11 mouse cellular contexts compared by ENCODE assay signal in the genomic region with DNA sequence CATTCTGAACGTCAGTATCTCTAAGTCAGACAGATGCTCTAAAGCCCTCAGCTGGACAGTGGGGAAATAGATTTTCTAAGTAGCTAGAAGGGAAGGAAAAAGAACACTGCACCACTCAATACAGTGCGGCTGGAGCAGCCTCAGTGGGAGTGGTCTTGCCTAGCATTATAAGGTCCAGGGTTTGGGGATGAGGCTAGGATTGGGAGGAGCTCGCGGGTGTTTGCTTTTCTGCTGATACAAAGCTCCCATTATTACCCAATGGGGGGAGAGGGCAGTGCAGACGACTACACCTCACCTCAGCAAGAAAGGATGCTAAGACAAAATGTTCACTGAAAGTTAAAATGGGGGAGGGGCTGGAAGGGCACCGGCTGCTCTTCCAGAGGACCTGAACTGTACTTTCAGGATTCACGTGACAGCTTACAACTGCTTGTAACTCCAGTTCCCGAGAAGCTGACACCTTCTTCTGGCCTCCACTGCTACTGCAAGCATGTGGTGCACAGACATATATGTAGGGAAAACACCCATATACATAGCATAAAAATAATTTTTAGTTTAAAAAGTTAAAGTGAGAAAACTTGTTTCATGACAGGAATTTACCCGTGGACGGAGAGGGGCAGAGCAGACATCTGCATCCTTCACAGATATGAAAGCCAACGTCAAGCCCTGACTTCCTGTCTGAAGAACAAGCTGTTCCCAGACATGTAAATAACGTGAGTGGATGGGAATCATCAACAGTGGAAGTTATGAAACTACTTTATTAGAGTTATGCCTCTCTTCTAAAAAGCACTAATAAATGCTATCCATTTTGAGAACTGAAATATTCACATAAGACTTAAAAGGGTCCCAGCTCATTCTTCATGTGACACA. TPM values are rescaled to one million over a fixed set of nuclear protein-coding genes. Genes with fewer than 3 reads are reported as not detected.
A peak's percentile ranks its signal among the peaks of the same experiment; 100 is the strongest.
DNase-seq lines count a peak whose midpoint lies in the region; ATAC-seq and TF ChIP-seq lines count a peak whose summit lies in the region.
"Had no signal": no experiment of that assay in that cellular context is flagged by ENCODE, and none has a peak within 500 bp of the region (broad histone marks: within the 10 kb centered on the region; RNA-seq: fewer than 3 reads in every experiment).

No protein-coding gene starts in this region.

- ATAC-seq in hindbrain, embryonic 13.5 days (ENCODE audit: low FRiP score), result no peak
- ATAC-seq in hindbrain, embryonic 16.5 days, result no peak
- peak; percentile 68 for ATAC-seq in lung, embryonic 16.5 days (ENCODE audit: low read depth)

- H3K27me3 ChIP-seq in hindbrain, embryonic 13.5 days, result no peaks in the 10 kb centered on the region
- no peaks in the 10 kb centered on the region for H3K27me3 ChIP-seq in hindbrain, embryonic 16.5 days (replicated peaks; ENCODE audit: control insufficient read depth, insufficient read depth, low read length)
- no peaks in the 10 kb centered on the region for H3K27me3 ChIP-seq in lung, embryonic 16.5 days (ENCODE audit: control insufficient read depth, insufficient read depth, low read depth, low read length)
- H3K27me3 ChIP-seq: hindbrain, embryonic 12.5 days had no signal

- no peak overlapping the region for H3K4me2 ChIP-seq in hindbrain, embryonic 13.5 days
- no peak overlapping the region for H3K4me2 ChIP-seq in hindbrain, embryonic 16.5 days (ENCODE audit: low read length)
- 0 out of 2 replicates have a peak overlapping the region, but pooled peaks have one; percentile 1 for H3K4me2 ChIP-seq in lung, embryonic 16.5 days (ENCODE audit: low read depth, low read length)
- H3K4me2 ChIP-seq: hindbrain, embryonic 12.5 days had no signal

- 58% methylated on average over 12 of the region's 12 CpGs for WGBS in hindbrain, embryonic 13.5 days
- 56% methylated on average over 12 of the region's 12 CpGs for WGBS in hindbrain, embryonic 16.5 days
- 9% methylated on average over 12 of the region's 12 CpGs for WGBS in lung, embryonic 16.5 days

- no peak overlapping the region for H3K9ac ChIP-seq in hindbrain, embryonic 13.5 days
- no peak overlapping the region for H3K9ac ChIP-seq in hindbrain, embryonic 16.5 days (ENCODE audit: low read depth, low read length)
- H3K9ac ChIP-seq in lung, embryonic 16.5 days (ENCODE audit: low read length), result no peak overlapping the region
- H3K9ac ChIP-seq: hindbrain, embryonic 12.5 days had no signal

- no peak for TF ChIP-seq POLR2A in cortical plate, adult 2 months (IDR thresholded peaks at IDR 0.05; ENCODE audit: extremely low read depth, insufficient read depth, low read length)

- DNase-seq in heart, postnatal 14 days, result peak; percentile 49 to 53
- no peak for DNase-seq in embryo, embryonic 11 days
- no peak for DNase-seq in layer of hippocampus, postnatal 25 days (ENCODE audit: extremely low spot score in 1 of 2, low spot score in 1 of 2)
- no peak for DNase-seq in layer of hippocampus, adult 8-10 months (ENCODE audit: low spot score in 2 of 2)

- no peak overlapping the region for H3K4me3 ChIP-seq in hindbrain, embryonic 13.5 days
- H3K4me3 ChIP-seq in hindbrain, embryonic 16.5 days (ENCODE audit: low read length), result no peak overlapping the region
- H3K4me3 ChIP-seq in cortical plate, adult 2 months (ENCODE audit: insufficient read depth, low read length), result no peak overlapping the region
- H3K4me3 ChIP-seq in lung, embryonic 16.5 days (ENCODE audit: low read length), result no peak overlapping the region
- H3K4me3 ChIP-seq: hindbrain, embryonic 12.5 days had no signal

- 0 out of 2 replicates have a peak, but pooled peaks cover 3% of the 10 kb centered on the region for H3K4me1 ChIP-seq in hindbrain, embryonic 13.5 days (replicated peaks)
- H3K4me1 ChIP-seq in hindbrain, embryonic 16.5 days (ENCODE audit: control insufficient read depth, insufficient read depth, low read depth, low read length), result 0 out of 2 replicates have a peak, but pooled peaks cover 2% of the 10 kb centered on the region
- peaks cover 7% of the 10 kb centered on the region for H3K4me1 ChIP-seq in cortical plate, adult 2 months (ENCODE audit: control insufficient read depth, insufficient read depth, low read length)
- H3K4me1 ChIP-seq in lung, embryonic 16.5 days (replicated peaks; ENCODE audit: control insufficient read depth, insufficient read depth, low read length), result peaks cover 49% of the 10 kb centered on the region

- TF ChIP-seq CTCF in cortical plate, adult 2 months (IDR thresholded peaks at IDR 0.05; ENCODE audit: extremely low read depth, insufficient read depth, low read length), result no peak

- H3K9me3 ChIP-seq in hindbrain, embryonic 13.5 days, result no peaks in the 10 kb centered on the region
- no peaks in the 10 kb centered on the region for H3K9me3 ChIP-seq in hindbrain, embryonic 16.5 days (ENCODE audit: control insufficient read depth, low read length)
- H3K9me3 ChIP-seq in lung, embryonic 16.5 days (ENCODE audit: control insufficient read depth, low read length), result no peaks in the 10 kb centered on the region
- H3K9me3 ChIP-seq: hindbrain, embryonic 12.5 days had no signal

- peak overlapping the region; percentile 18; the same call in 1 of the 2 replicates for H3K27ac ChIP-seq in hindbrain, embryonic 13.5 days
- no peak overlapping the region for H3K27ac ChIP-seq in hindbrain, embryonic 16.5 days (ENCODE audit: low read depth, low read length)
- H3K27ac ChIP-seq in cortical plate, adult 2 months (ENCODE audit: insufficient read depth, low read length), result peak overlapping the region; percentile 85
- peak overlapping the region; percentile 59 for H3K27ac ChIP-seq in lung, embryonic 16.5 days (ENCODE audit: low read length)
- H3K27ac ChIP-seq: hindbrain, embryonic 12.5 days had no signal

- intact Hi-C loops in heart, postnatal 14 days (cut with DNase I), result loop anchor here (2.0 kb wide), 2 partner anchors 15 to 31 kb away; no protein-coding TSS in a partner anchor

- peaks cover 23% of the 10 kb centered on the region; the same call in 1 of the 2 replicates for H3K36me3 ChIP-seq in hindbrain, embryonic 13.5 days
- H3K36me3 ChIP-seq in hindbrain, embryonic 16.5 days (ENCODE audit: control insufficient read depth, insufficient read depth, low read length), result 0 out of 2 replicates have a peak, but pooled peaks cover 2% of the 10 kb centered on the region
- no peaks in the 10 kb centered on the region; the same call in 1 of the 2 replicates for H3K36me3 ChIP-seq in lung, embryonic 16.5 days (ENCODE audit: control insufficient read depth, insufficient read depth, low read length)

RNA-seq across cellular contexts. Expression of a gene that starts 32.9 kb away (rescaled TPM):
- 62.9 and 66.5 TPM in 2 replicates for polyA plus RNA-seq in hindbrain, embryonic 13.5 days (2015; fragmentation: Nextera tagmentation; extraction: Ambion mirVana)
- polyA plus RNA-seq in hindbrain, embryonic 16.5 days (2015; fragmentation: Nextera tagmentation; extraction: Ambion mirVana), result 40.6 and 49.4 TPM in 2 replicates
- 6.3 and 6.8 TPM in 2 replicates for polyA plus RNA-seq in cortical plate, adult 2 months (2012; rRNA removed)
- 10 to 100 TPM; 30.2 to 31.3 TPM for total RNA-seq in heart, postnatal 14 days (2021)
- polyA plus RNA-seq in lung, embryonic 16.5 days (2015; fragmentation: Nextera tagmentation; extraction: Ambion mirVana), result 36.3 and 38.2 TPM in 2 replicates
- 10 to 100 TPM; 26.4 to 26.6 TPM for total RNA-seq in layer of hippocampus, postnatal 25 days (2021)
- 10 to 100 TPM; 24.7 to 42.3 (median 34.1) TPM for total RNA-seq in layer of hippocampus, adult 8-10 months (2022)

RNA-seq across cellular contexts. Expression of a gene that starts 46.6 kb away (rescaled TPM):
- not detected in 2 replicates for polyA plus RNA-seq in hindbrain, embryonic 13.5 days (2015; fragmentation: Nextera tagmentation; extraction: Ambion mirVana)
- not detected in 2 replicates for polyA plus RNA-seq in hindbrain, embryonic 16.5 days (2015; fragmentation: Nextera tagmentation; extraction: Ambion mirVana)
- not detected in 2 replicates for polyA plus RNA-seq in cortical plate, adult 2 months (2012; rRNA removed)
- not detected for total RNA-seq in heart, postnatal 14 days (2021)
- polyA plus RNA-seq in lung, embryonic 16.5 days (2015; fragmentation: Nextera tagmentation; extraction: Ambion mirVana), result not detected in 2 replicates
- total RNA-seq in layer of hippocampus, postnatal 25 days (2021), result not detected
- total RNA-seq in layer of hippocampus, adult 8-10 months (2022), result not detected
- polyA plus RNA-seq: embryonic facial prominence, embryonic 14.5 days; hindbrain, embryonic 12.5 days; liver, embryonic 16.5 days had no signal

RNA-seq across cellular contexts. Expression of a gene that starts 58.3 kb away (rescaled TPM):
- polyA plus RNA-seq in hindbrain, embryonic 13.5 days (2015; fragmentation: Nextera tagmentation; extraction: Ambion mirVana), result 0.63 and 0.75 TPM in 2 replicates
- 0.78 and 0.80 TPM in 2 replicates for polyA plus RNA-seq in hindbrain, embryonic 16.5 days (2015; fragmentation: Nextera tagmentation; extraction: Ambion mirVana)
- polyA plus RNA-seq in cortical plate, adult 2 months (2012; rRNA removed), result 1.0 and 1.5 TPM in 2 replicates
- 1 to 10 TPM; 2.4 to 2.8 TPM for total RNA-seq in heart, postnatal 14 days (2021)
- 1.0 and 1.3 TPM in 2 replicates for polyA plus RNA-seq in lung, embryonic 16.5 days (2015; fragmentation: Nextera tagmentation; extraction: Ambion mirVana)
- under 1 TPM; 0.23 to 0.66 TPM for total RNA-seq in layer of hippocampus, postnatal 25 days (2021)
- under 1 TPM; 0.41 to 0.58 (median 0.55) TPM for total RNA-seq in layer of hippocampus, adult 8-10 months (2022)

Comparison
In these comparisons a context has a peak if more than half of its experiments do, and no peak if none do; other contexts are left out.
1. DNase-seq: peak in heart, postnatal 14 days (2 of 2); none in embryo, embryonic 11 days (single experiment), layer of hippocampus, postnatal 25 days (0 of 2) and layer of hippocampus, adult 8-10 months (0 of 2).